Mouse (Mus musculus) heart, embryonic 15.5 days (tissue): Measurements from ENCODE around the gene Phb. TPM values are rescaled to one million over a fixed set of nuclear protein-coding genes. Genes with fewer than 3 reads are reported as not detected.

ENCODE experiments used
- ATAC-seq: fragments of 200-750 bp; cut with Nextera tagmentation; replicated peaks from 2 replicates; pipeline ENCODE4 v1.8.0; 2017; ENCODE audit warnings: low read depth, moderate TSS enrichment; ENCODE audit not compliant: insufficient number of reproducible peaks, insufficient read depth, low FRiP score
- H3K27ac ChIP-seq: fragments of 300-500 bp; sonication (generic); 2 replicates; pipeline ENCODE4 v1.5.1; 2015; ENCODE audit warnings: mild to moderate bottlenecking, inconsistent platforms
- H3K27me3 ChIP-seq: fragments of 300-500 bp; sonication (generic); 2 replicates; pipeline ENCODE4 v1.6.1; 2015; ENCODE audit warnings: inconsistent platforms
- H3K36me3 ChIP-seq: fragments of 300-500 bp; sonication (generic); 2 replicates; pipeline ENCODE4 v1.6.1; 2015; ENCODE audit warnings: mild to moderate bottlenecking, inconsistent platforms
- H3K4me1 ChIP-seq: fragments of 300-500 bp; sonication (generic); replicated peaks from 2 replicates; pipeline ENCODE4 v1.6.1; 2015; ENCODE audit warnings: inconsistent platforms
- H3K4me2 ChIP-seq: fragments of 300-500 bp; sonication (generic); 2 replicates; pipeline ENCODE4 v1.6.1; 2015; ENCODE audit warnings: inconsistent platforms, mild to moderate bottlenecking, moderate library complexity
- H3K4me3 ChIP-seq: fragments of 300-500 bp; sonication (generic); 2 replicates; pipeline ENCODE4 v1.5.1; 2015; ENCODE audit warnings: mild to moderate bottlenecking, inconsistent platforms
- H3K9ac ChIP-seq: fragments of 300-500 bp; sonication (generic); 2 replicates; pipeline ENCODE4 v1.6.1; 2015; ENCODE audit warnings: mild to moderate bottlenecking, inconsistent platforms
- H3K9me3 ChIP-seq: fragments of 300-500 bp; sonication (generic); replicated peaks from 2 replicates; pipeline ENCODE4 v1.6.1; 2016; ENCODE audit warnings: inconsistent platforms
- WGBS: fragments of 180-500 bp; shearing (Covaris S2); methylation state at CpG from one replicate; pipeline ENCODE4 v1.1.7; 2015; ENCODE audit warnings: mixed read lengths; 5-methylcytosine and 5-hydroxymethylcytosine counted together
- polyA plus RNA-seq: library from polyadenylated mRNA; unstranded; fragments of >200 nt; fragmentation: Nextera tagmentation; extraction: Ambion mirVana; gene quantifications from 2 replicates; pipeline ENCODE4 v1.2.1, GENCODE M21; 2015

Gene Phb
- polyA plus RNA-seq, 1 experiment from 2014 or later, result 293 TPM

- Histone ChIP-seq H3K4me2 (no peak overlapping the region), H3K4me3 (no peak overlapping the region), H3K9me3 (no peaks in the 10 kb centered on the region), H3K27ac (no peak overlapping the region), H3K9ac (no peak overlapping the region), H3K4me1 (0 out of 2 replicates have a peak, but pooled peaks cover 2% of the 10 kb centered on the region), H3K27me3 (peaks cover 5% of the 10 kb centered on the region; the same call in 1 of the 2 replicates), H3K36me3 (no peaks in the 10 kb centered on the region)
- ATAC-seq, result no peak
- 28% methylated on average over 2 of the region's 2 CpGs for WGBS
Measured at GRCm38 (mm10) chr11:95635030-95635429, 31.7 kb upstream of the Phb start.

DNA sequence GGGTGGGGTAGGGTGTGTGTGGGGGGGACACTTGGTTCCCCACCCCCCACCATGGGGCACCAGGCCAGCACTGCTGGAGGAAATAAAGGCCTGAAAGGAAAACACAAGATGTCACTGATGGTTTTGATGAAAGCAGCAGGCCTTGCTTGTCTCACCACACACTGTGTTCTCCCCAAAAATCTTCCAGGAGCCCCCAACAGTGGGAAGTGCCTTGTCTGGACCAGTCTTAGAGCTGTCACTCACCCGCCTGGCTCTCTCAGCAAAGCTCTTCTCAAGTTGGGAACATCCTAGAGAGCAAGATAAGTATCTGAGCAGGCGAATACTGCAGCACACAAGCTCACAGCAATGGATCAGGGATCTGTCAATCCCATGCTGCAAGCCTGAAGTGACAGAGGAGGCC, 26.0 kb upstream of the Phb start:
- Histone ChIP-seq H3K4me3 (no peak overlapping the region), H3K27me3 (peaks cover 59% of the 10 kb centered on the region), H3K4me1 (peaks cover 26% of the 10 kb centered on the region), H3K27ac (no peak overlapping the region), H3K36me3 (no peaks in the 10 kb centered on the region), H3K9me3 (no peaks in the 10 kb centered on the region), H3K9ac (no peak overlapping the region), H3K4me2 (no peak overlapping the region)
- ATAC-seq, result no peak
- WGBS, result 40% methylated on average over 2 of the region's 2 CpGs

GRCm38 (mm10) chr11:95642534-95643280, 24.1 kb upstream of the Phb start:
- Histone ChIP-seq H3K4me2 (no peak overlapping the region), H3K9me3 (no peaks in the 10 kb centered on the region), H3K27me3 (peaks cover 76% of the 10 kb centered on the region), H3K4me3 (no peak overlapping the region), H3K27ac (no peak overlapping the region), H3K9ac (no peak overlapping the region), H3K36me3 (no peaks in the 10 kb centered on the region), H3K4me1 (peaks cover 31% of the 10 kb centered on the region)
- ATAC-seq, result no peak
- WGBS, result 41% methylated on average over 12 of the region's 12 CpGs

- 43% methylated on average over 5 of the region's 5 CpGs for WGBS
- ATAC-seq, result no peak
- no peak overlapping the region for H3K27ac ChIP-seq
- H3K36me3 ChIP-seq, result no peaks in the 10 kb centered on the region
- H3K4me3 ChIP-seq, result no peak overlapping the region
- no peak overlapping the region for H3K9ac ChIP-seq
- H3K9me3 ChIP-seq, result no peaks in the 10 kb centered on the region
- peaks cover 81% of the 10 kb centered on the region for H3K27me3 ChIP-seq
- H3K4me2 ChIP-seq, result no peak overlapping the region
- H3K4me1 ChIP-seq, result peaks cover 34% of the 10 kb centered on the region
Measured at GRCm38 (mm10) chr11:95643856-95644255, 22.9 kb upstream of the Phb start.

GRCm38 (mm10) chr11:95644381-95644780, 22.4 kb upstream of the Phb start:
- no peak for ATAC-seq
- H3K4me3 ChIP-seq, result no peak overlapping the region
- no peak overlapping the region for H3K4me2 ChIP-seq
- no peaks in the 10 kb centered on the region for H3K36me3 ChIP-seq
- 57% methylated on average over 7 of the region's 7 CpGs for WGBS
- no peaks in the 10 kb centered on the region for H3K9me3 ChIP-seq
- H3K4me1 ChIP-seq, result peaks cover 34% of the 10 kb centered on the region
- H3K27ac ChIP-seq, result no peak overlapping the region
- no peak overlapping the region for H3K9ac ChIP-seq
- peaks cover 80% of the 10 kb centered on the region for H3K27me3 ChIP-seq

GRCm38 (mm10) chr11:95645397-95646153, 21.2 kb upstream of the Phb start:
- Histone ChIP-seq H3K4me1 (peaks cover 34% of the 10 kb centered on the region), H3K27me3 (peaks cover 78% of the 10 kb centered on the region), H3K36me3 (no peaks in the 10 kb centered on the region), H3K4me3 (peak overlapping the region; percentile 29), H3K4me2 (peak overlapping the region; percentile 45), H3K9me3 (no peaks in the 10 kb centered on the region), H3K9ac (no peak overlapping the region), H3K27ac (no peak overlapping the region)
- 5% methylated on average over 35 of the region's 36 CpGs for WGBS
- no peak for ATAC-seq

DNA sequence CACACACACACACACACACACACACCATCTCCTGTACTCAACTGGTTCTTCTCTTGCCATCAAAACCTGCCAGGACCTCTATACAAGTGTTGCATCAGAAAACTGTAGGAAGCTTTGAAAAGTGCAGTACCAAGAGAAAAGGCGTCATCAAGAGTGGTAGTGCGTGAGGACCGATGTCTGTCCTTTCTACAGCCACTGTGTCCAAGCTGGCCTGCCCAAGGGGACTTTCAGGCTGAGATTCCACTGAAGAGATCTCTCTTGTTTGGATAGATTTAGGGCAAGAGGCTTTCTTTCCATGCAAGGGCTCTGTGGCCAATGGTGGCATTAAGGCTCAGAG, 20.6 kb upstream of the Phb start:
- 65% methylated on average over 3 of the region's 3 CpGs for WGBS
- peaks cover 78% of the 10 kb centered on the region for H3K27me3 ChIP-seq
- no peak overlapping the region for H3K4me3 ChIP-seq
- H3K36me3 ChIP-seq, result no peaks in the 10 kb centered on the region
- no peaks in the 10 kb centered on the region for H3K9me3 ChIP-seq
- ATAC-seq, result no peak
- H3K27ac ChIP-seq, result no peak overlapping the region
- no peak overlapping the region for H3K4me2 ChIP-seq
- H3K4me1 ChIP-seq, result peaks cover 34% of the 10 kb centered on the region
- no peak overlapping the region for H3K9ac ChIP-seq

- no peaks in the 10 kb centered on the region for H3K9me3 ChIP-seq
- H3K4me2 ChIP-seq, result no peak overlapping the region
- H3K9ac ChIP-seq, result no peak overlapping the region
- no peak for ATAC-seq
- no peaks in the 10 kb centered on the region for H3K36me3 ChIP-seq
- H3K27ac ChIP-seq, result no peak overlapping the region
- WGBS, result 29% methylated on average over 3 of the region's 3 CpGs
- peaks cover 76% of the 10 kb centered on the region for H3K27me3 ChIP-seq
- no peak overlapping the region for H3K4me3 ChIP-seq
- H3K4me1 ChIP-seq, result peaks cover 31% of the 10 kb centered on the region
Measured at GRCm38 (mm10) chr11:95647791-95648190, 19.0 kb upstream of the Phb start.

GRCm38 (mm10) chr11:95648827-95649226, 17.9 kb upstream of the Phb start:
- Histone ChIP-seq H3K9me3 (no peaks in the 10 kb centered on the region), H3K4me3 (no peak overlapping the region), H3K27me3 (peaks cover 69% of the 10 kb centered on the region), H3K36me3 (no peaks in the 10 kb centered on the region), H3K9ac (no peak overlapping the region), H3K27ac (no peak overlapping the region), H3K4me1 (peaks cover 24% of the 10 kb centered on the region), H3K4me2 (no peak overlapping the region)
- 6% methylated on average over 4 of the region's 4 CpGs for WGBS
- no peak for ATAC-seq

DNA sequence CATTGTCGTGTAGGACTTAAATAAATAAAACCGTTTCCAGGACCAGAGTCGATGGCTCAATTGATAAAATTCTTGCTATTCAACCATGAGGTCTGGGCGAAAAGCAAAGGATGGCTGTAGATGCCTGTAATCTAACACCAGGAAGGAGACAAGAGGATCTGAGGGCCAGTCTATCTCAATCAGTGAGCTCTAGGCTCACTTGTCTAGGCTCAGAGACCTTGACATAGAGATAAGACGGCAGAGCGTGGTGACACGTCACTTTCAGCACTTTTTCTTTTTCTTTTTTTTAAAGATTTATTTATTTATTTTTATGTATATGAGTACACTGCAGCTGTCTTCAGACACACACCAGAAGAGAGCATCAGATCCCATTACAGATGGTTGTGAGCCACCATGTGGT, 17.2 kb upstream of the Phb start:
- peaks cover 62% of the 10 kb centered on the region for H3K27me3 ChIP-seq
- no peak overlapping the region for H3K9ac ChIP-seq
- no peak overlapping the region for H3K27ac ChIP-seq
- no peaks in the 10 kb centered on the region for H3K36me3 ChIP-seq
- H3K4me1 ChIP-seq, result peaks cover 17% of the 10 kb centered on the region
- no peak overlapping the region for H3K4me2 ChIP-seq
- H3K4me3 ChIP-seq, result no peak overlapping the region
- 40% methylated on average over 7 of the region's 7 CpGs for WGBS
- no peak for ATAC-seq
- no peaks in the 10 kb centered on the region for H3K9me3 ChIP-seq

- WGBS, result 32% methylated on average over 2 of the region's 2 CpGs
- H3K27me3 ChIP-seq, result peaks cover 57% of the 10 kb centered on the region
Measured at GRCm38 (mm10) chr11:95650001-95650400, 16.8 kb upstream of the Phb start.

GRCm38 (mm10) chr11:95650981-95651380, 15.8 kb upstream of the Phb start:
- Histone ChIP-seq H3K4me3 (no peak overlapping the region), H3K27me3 (peaks cover 48% of the 10 kb centered on the region), H3K9me3 (no peaks in the 10 kb centered on the region), H3K9ac (no peak overlapping the region), H3K4me2 (no peak overlapping the region), H3K4me1 (peaks cover 6% of the 10 kb centered on the region), H3K36me3 (no peaks in the 10 kb centered on the region), H3K27ac (no peak overlapping the region)
- WGBS, result 56% methylated on average over 9 of the region's 9 CpGs
- no peak for ATAC-seq

More at GRCm38 (mm10) chr11:95650001-95650400, 16.8 kb upstream of the Phb start:
- no peak overlapping the region for H3K4me2 ChIP-seq
- ATAC-seq, result no peak
- no peak overlapping the region for H3K9ac ChIP-seq
- no peaks in the 10 kb centered on the region for H3K36me3 ChIP-seq
- H3K27ac ChIP-seq, result no peak overlapping the region
- peaks cover 15% of the 10 kb centered on the region for H3K4me1 ChIP-seq
- no peak overlapping the region for H3K4me3 ChIP-seq
- no peaks in the 10 kb centered on the region for H3K9me3 ChIP-seq
